Mouse (Mus musculus): ENCODE measurements around the gene A930033H14Rik.

DNA sequence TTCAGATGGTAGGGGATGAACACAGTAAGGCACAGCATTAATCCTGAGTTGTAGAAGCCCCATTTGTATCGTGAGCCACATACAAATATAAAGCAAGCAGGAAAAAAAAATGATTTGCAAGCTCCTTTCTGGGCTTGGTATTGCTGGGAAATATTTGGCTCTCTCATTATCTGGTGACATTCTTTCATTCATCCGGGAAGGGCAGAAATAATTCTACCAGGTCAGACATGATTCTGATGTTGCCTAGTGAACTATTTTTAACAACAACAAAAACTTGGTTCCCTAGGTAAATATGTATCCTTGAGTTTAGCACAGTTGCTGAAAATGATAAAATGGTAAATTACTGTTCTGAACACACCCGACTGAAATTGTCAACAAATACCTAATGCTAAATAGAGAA, 40.5 kb downstream of the A930033H14Rik start:
- TF ChIP-seq CTCF (IDR thresholded peaks at IDR 0.05; ENCODE audit: insufficient read depth, low read length) (no peak), POLR2A (IDR thresholded peaks at IDR 0.05; ENCODE audit: borderline replicate concordance, extremely low read depth, low read depth, low read length) (no peak)
